Mouse (Mus musculus) T-helper 2 cell (primary cell): ENCODE results near the gene Mat1a.

Experiments used
- in situ Hi-C: fragments of 300-600 bp; cut with MboI, MseI; formaldehyde crosslinking; loops from one replicate; pipeline ENCODE4 v1.15.1; 2025; ENCODE audit warnings: high pct_unique_total_duplicates

The Mat1a gene

DNA sequence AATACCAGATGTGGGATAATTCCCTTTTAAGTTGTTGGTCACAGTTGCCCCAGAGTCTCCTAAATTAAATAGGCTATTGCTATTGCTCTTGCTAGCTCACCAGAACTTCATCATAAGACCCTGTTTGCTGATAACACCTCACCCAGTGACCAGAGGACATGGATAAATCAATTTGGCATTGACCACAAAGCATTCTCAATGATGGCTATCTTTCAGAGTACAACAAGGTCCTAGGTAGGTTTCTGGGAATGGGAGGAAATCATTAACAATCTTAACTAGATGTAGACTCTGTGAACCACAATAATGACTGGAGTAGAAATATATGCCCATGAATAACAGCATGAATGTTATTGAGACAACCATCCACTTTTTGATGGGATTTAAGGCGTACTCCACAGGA, 35.9 kb downstream of the Mat1a start:
- in situ Hi-C loops = no loop called here

- in situ Hi-C loops = no loop called here
These were observed 41.2 kb downstream of the Mat1a start for GRCm38 (mm10) chr14:41146035-41146434.

- in situ Hi-C loops = no loop called here
These were observed 42.1 kb downstream of the Mat1a start for GRCm38 (mm10) chr14:41146922-41147321.

- in situ Hi-C loops = no loop called here
These were observed 42.5 kb downstream of the Mat1a start for GRCm38 (mm10) chr14:41147356-41147755.

- in situ Hi-C loops = no loop called here
These were observed 46.5 kb downstream of the Mat1a start, which contains the start of gene Mbl1 for GRCm38 (mm10) chr14:41151220-41151898. TSS of gene Mbl1 (plus strand) at chr14:41151458.

GRCm38 (mm10) chr14:41160076-41160475, 55.2 kb downstream of the Mat1a start:
- in situ Hi-C loops = no loop called here

- in situ Hi-C loops = no loop called here
These were observed 55.9 kb downstream of the Mat1a start for GRCm38 (mm10) chr14:41160743-41161142.

- in situ Hi-C loops = no loop called here
These were observed 57.8 kb downstream of the Mat1a start for GRCm38 (mm10) chr14:41162663-41163062.

DNA sequence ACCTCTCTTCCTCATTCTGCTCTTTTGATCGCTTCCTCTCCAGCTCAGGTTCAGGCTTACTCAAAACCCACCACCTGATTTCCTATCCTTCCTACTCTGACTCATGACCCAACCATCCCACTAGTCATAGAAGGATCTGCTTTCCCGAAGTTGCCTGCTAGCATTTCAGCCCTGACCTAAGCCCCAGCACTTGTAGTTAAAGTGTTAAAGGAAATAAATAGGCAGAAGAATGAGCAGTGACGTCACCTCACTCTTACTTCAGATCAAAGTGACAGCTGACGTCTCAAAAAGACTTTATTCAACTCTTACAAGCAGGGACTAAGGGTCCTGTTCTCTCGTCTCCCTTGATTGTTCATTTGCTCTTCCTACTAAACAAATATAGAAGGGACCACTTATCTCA, 62.4 kb downstream of the Mat1a start:
- in situ Hi-C loops = no loop called here

GRCm38 (mm10) chr14:41168567-41168966, 63.7 kb downstream of the Mat1a start:
- in situ Hi-C loops = no loop called here

DNA sequence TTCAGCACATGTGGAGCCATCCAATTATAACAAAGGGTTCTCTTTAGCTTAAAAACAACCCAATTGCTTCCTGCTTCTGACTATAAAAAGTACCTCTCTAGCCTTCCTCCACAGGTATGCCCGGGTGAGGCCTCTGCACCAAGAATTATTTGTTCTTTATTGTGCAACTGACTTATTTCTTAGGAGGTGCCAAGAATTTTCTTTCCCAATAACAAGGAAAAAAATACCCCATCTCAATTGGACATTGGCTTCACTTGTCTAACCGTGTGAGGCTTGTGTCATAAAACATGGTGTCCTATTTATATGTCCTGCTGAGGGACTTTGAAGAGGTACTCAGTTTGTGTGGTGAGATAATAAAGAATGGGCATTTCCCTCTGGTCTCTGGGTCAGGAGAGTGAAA, 65.7 kb downstream of the Mat1a start:
- in situ Hi-C loops = no loop called here
